In the genomic region with DNA sequence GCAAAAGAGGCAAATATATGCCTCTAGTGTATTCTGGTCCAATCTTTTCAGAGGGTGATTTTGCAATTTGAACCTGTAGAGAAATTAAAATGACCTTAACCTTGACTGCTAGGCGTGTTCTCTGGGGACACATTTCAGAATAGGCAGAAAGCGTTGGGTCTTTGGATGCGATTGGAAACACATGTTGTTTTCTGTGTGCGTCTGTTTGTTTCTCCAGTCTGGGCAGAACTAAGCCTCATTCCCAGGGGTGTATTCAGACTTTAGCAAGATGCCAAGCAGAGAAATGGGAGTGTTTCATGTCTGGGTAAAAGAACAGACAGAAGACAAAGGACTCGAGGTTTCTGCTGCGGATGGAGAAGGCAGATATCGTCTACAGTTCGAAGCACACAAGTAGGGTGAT, we compare ENCODE assay signal across 12 mouse cellular contexts. TPM values are rescaled to one million over a fixed set of nuclear protein-coding genes. Genes with fewer than 3 reads are reported as not detected.
DNase-seq lines count a peak whose midpoint lies in the region; ATAC-seq and TF ChIP-seq lines count a peak whose summit lies in the region.
"Had no signal": no experiment of that assay in that cellular context is flagged by ENCODE, and none has a peak within 500 bp of the region (broad histone marks: within the 10 kb centered on the region; RNA-seq: fewer than 3 reads in every experiment).

No protein-coding gene starts in this region.

- 0 out of 2 replicates have a peak, but pooled peaks cover 4% of the 10 kb centered on the region for H3K4me1 ChIP-seq in forebrain, embryonic 14.5 days (ENCODE audit: control insufficient read depth, insufficient read depth, low read length)
- H3K4me1 ChIP-seq in forebrain, embryonic 13.5 days: peaks cover 12% of the 10 kb centered on the region

- H3K9me3 ChIP-seq in forebrain, embryonic 14.5 days (replicated peaks; ENCODE audit: control insufficient read depth, low read length): no peaks in the 10 kb centered on the region
- no peaks in the 10 kb centered on the region for H3K9me3 ChIP-seq in forebrain, embryonic 13.5 days (replicated peaks)

- 78% methylated on average over 8 of the region's 8 CpGs for WGBS in forebrain, embryonic 14.5 days
- 85% methylated on average over 8 of the region's 8 CpGs for WGBS in forebrain, embryonic 13.5 days

- no peaks in the 10 kb centered on the region for H3K36me3 ChIP-seq in forebrain, embryonic 14.5 days (ENCODE audit: control insufficient read depth, insufficient read depth, low read length)
- H3K36me3 ChIP-seq in forebrain, embryonic 13.5 days (ENCODE audit: poor library complexity, severe bottlenecking): no peaks in the 10 kb centered on the region

- no peak overlapping the region for H3K9ac ChIP-seq in forebrain, embryonic 14.5 days (ENCODE audit: low read length)
- H3K9ac ChIP-seq in forebrain, embryonic 13.5 days: no peak overlapping the region

- ATAC-seq in forebrain, embryonic 14.5 days: no peak
- ATAC-seq in forebrain, embryonic 13.5 days: no peak

- H3K4me3 ChIP-seq in forebrain, embryonic 14.5 days (ENCODE audit: low read depth, low read length): no peak overlapping the region
- no peak overlapping the region for H3K4me3 ChIP-seq in forebrain, embryonic 13.5 days
- no peak overlapping the region for H3K4me3 ChIP-seq in gastrocnemius, adult 2 months

- DNase-seq in forebrain, embryonic 14.5 days (ENCODE audit: low spot score): peak; percentile 46
- peak; percentile 9 for DNase-seq in kidney, postnatal 10 days
- DNase-seq in kidney, adult 11 months: no peak
- peak; percentile 62 for DNase-seq in brain, embryonic 14.5 days (ENCODE audit: low read depth)
- peak; percentile 32 for DNase-seq in gastrocnemius, adult 2 months
- no peak for DNase-seq in layer of hippocampus, adult 8-10 months (ENCODE audit: low spot score in 2 of 2)
- DNase-seq in cerebellum, postnatal 25 days: no peak
- DNase-seq: cerebellum, postnatal 36 days; kidney, adult 18-20 months; lung, postnatal 14 days; thymus, postnatal 25 days had no signal

- intact Hi-C loops in gastrocnemius, adult 2 months (cut with DNase I): no loop called here

- no peak for TF ChIP-seq CTCF in brain, embryonic 14.5 days (IDR thresholded peaks at IDR 0.05; ENCODE audit: borderline replicate concordance, extremely low read depth, insufficient read depth, insufficient read length)
- no peak for TF ChIP-seq CTCF in gastrocnemius, adult 2 months (IDR thresholded peaks at IDR 0.05)

- H3K4me2 ChIP-seq in forebrain, embryonic 14.5 days (ENCODE audit: low read length): no peak overlapping the region
- no peak overlapping the region for H3K4me2 ChIP-seq in forebrain, embryonic 13.5 days

- no peak overlapping the region for H3K27ac ChIP-seq in forebrain, embryonic 14.5 days (ENCODE audit: low read depth, low read length)
- no peak overlapping the region for H3K27ac ChIP-seq in forebrain, embryonic 13.5 days
- H3K27ac ChIP-seq in gastrocnemius, adult 2 months: peak overlapping the region; percentile 46

- no peak for TF ChIP-seq POLR2A in brain, embryonic 14.5 days (IDR thresholded peaks at IDR 0.05; ENCODE audit: borderline replicate concordance, extremely low read depth, insufficient read depth, insufficient read length, poor library complexity, severe bottlenecking)

- H3K27me3 ChIP-seq in forebrain, embryonic 14.5 days (replicated peaks; ENCODE audit: control insufficient read depth, insufficient read depth, low read length): no peaks in the 10 kb centered on the region
- no peaks in the 10 kb centered on the region for H3K27me3 ChIP-seq in forebrain, embryonic 13.5 days

RNA-seq across cellular contexts. Expression of gene Klf4, which starts 30.8 kb away (rescaled TPM):
- polyA plus RNA-seq in forebrain, embryonic 14.5 days (2014; fragmentation: Nextera tagmentation; extraction: Ambion mirVana): 1.3 and 1.9 TPM in 2 replicates
- polyA plus RNA-seq in forebrain, embryonic 13.5 days (2015; fragmentation: Nextera tagmentation; extraction: Ambion mirVana): 1.5 TPM in 2 replicates
- 4.6 and 7.5 TPM in 2 replicates for polyA plus RNA-seq in brain, embryonic 14.5 days (2012; rRNA removed)
- 10 to 100 TPM in 1 of 2 experiments, 1 to 10 TPM in 1; 8.4 to 40.0 TPM for total RNA-seq in gastrocnemius, adult 2 months (2021)
- 1 to 10 TPM; 5.8 to 8.6 (median 6.8) TPM for total RNA-seq in layer of hippocampus, adult 8-10 months (2022)

Comparison
In these comparisons a context has a peak if more than half of its experiments do, and no peak if none do; other contexts are left out.
1. DNase-seq: peak in forebrain, embryonic 14.5 days (single experiment), kidney, postnatal 10 days (single experiment), brain, embryonic 14.5 days (single experiment) and gastrocnemius, adult 2 months (single experiment); none in kidney, adult 11 months (single experiment), layer of hippocampus, adult 8-10 months (0 of 2) and cerebellum, postnatal 25 days (0 of 2).